Mouse (Mus musculus) liver, postnatal 0 days (tissue): Measurements from ENCODE around the gene Aatf. TPM values are rescaled to one million over a fixed set of nuclear protein-coding genes. Genes with fewer than 3 reads are reported as not detected.

Source experiments
- ATAC-seq: fragments of 200-750 bp; cut with Nextera tagmentation; 2 replicates; pipeline ENCODE4 v1.8.0; 2017; ENCODE audit warnings: mild to moderate bottlenecking, moderate library complexity
- DNase-seq: peaks from one replicate; pipeline ENCODE4 v3.0.0-alpha.2; 2016
- H3K27ac ChIP-seq: fragments of 300-500 bp; sonication (generic); 2 replicates; pipeline ENCODE4 v1.5.1; 2014; ENCODE audit warnings: antibody characterized with exemption, moderate library complexity, mild to moderate bottlenecking, low read depth
- H3K27me3 ChIP-seq: fragments of 300-500 bp; sonication (generic); 2 replicates; pipeline ENCODE4 v1.6.1; 2014; ENCODE audit warnings: low read length, control low read depth, mixed read lengths; ENCODE audit not compliant: insufficient read depth
- H3K36me3 ChIP-seq: fragments of 300-500 bp; sonication (generic); replicated peaks from 2 replicates; pipeline ENCODE4 v1.6.1; 2014; ENCODE audit warnings: mild to moderate bottlenecking, control low read depth, low read length, moderate library complexity, mixed read lengths; ENCODE audit not compliant: insufficient read depth
- H3K4me1 ChIP-seq: fragments of 300-500 bp; sonication (generic); 2 replicates; pipeline ENCODE4 v1.6.1; 2014; ENCODE audit warnings: antibody characterized with exemption, mild to moderate bottlenecking, control low read depth; ENCODE audit not compliant: insufficient read depth
- H3K4me2 ChIP-seq: fragments of 300-500 bp; sonication (generic); 2 replicates; pipeline ENCODE4 v1.6.1; 2014; ENCODE audit warnings: low read depth, mild to moderate bottlenecking, low read length, moderate library complexity, mixed read lengths
- H3K4me3 ChIP-seq: fragments of 300-500 bp; sonication (generic); 2 replicates; pipeline ENCODE4 v1.5.1; 2014; ENCODE audit warnings: low read depth, low read length
- H3K9ac ChIP-seq: fragments of 300-500 bp; sonication (generic); replicated peaks from 2 replicates; pipeline ENCODE4 v1.6.1; 2014; ENCODE audit warnings: mild to moderate bottlenecking, moderate library complexity
- H3K9me3 ChIP-seq: fragments of 300-500 bp; sonication (generic); 2 replicates; pipeline ENCODE4 v1.6.1; 2016; ENCODE audit warnings: mild to moderate bottlenecking, control low read depth, low read length, mixed read lengths
- CTCF ChIP-seq: sonication (generic); IDR thresholded peaks from 2 replicates; pipeline ENCODE4 v1.5.1; 2016; ENCODE audit warnings: antibody characterized with exemption, low read depth
- EP300 ChIP-seq: IDR thresholded peaks from 2 replicates; pipeline ENCODE4 v1.6.1; 2016; ENCODE audit warnings: antibody characterized with exemption, low read depth, mild to moderate bottlenecking
- WGBS: fragments of 180-500 bp; shearing (Covaris S2); extraction: QIAGEN DNeasy Blood & Tissue Kit; methylation state at CpG from one replicate; pipeline ENCODE4 v1.1.7; 2014; ENCODE audit not compliant: insufficient replicate concordance; 5-methylcytosine and 5-hydroxymethylcytosine counted together
- polyA plus RNA-seq: library from polyadenylated mRNA; unstranded; fragments of >200 nt; fragmentation: Nextera tagmentation; extraction: Ambion mirVana; gene quantifications from 2 replicates; pipeline ENCODE4 v1.2.1, GENCODE M21; 2015

Aatf gene
- polyA plus RNA-seq, 1 experiment from 2014 or later = 20.6 TPM

- peak overlapping the region; percentile 44; the same call in 1 of the 2 replicates for H3K4me3 ChIP-seq
- TF ChIP-seq CTCF (no peak), EP300 (no peak)
- H3K36me3 ChIP-seq = no peaks in the 10 kb centered on the region
- H3K27ac ChIP-seq = no peak overlapping the region
- 3% methylated on average over 10 of the region's 10 CpGs for WGBS
- H3K27me3 ChIP-seq = peaks cover 98% of the 10 kb centered on the region
- no peak overlapping the region for H3K9ac ChIP-seq
- ATAC-seq (no peak), DNase-seq (no peak)
- no peak overlapping the region for H3K4me2 ChIP-seq
- H3K4me1 ChIP-seq = peaks cover 26% of the 10 kb centered on the region
- no peaks in the 10 kb centered on the region for H3K9me3 ChIP-seq
These were observed 13.1 kb upstream of the Aatf start for GRCm38 (mm10) chr11:84526451-84526850.

GRCm38 (mm10) chr11:84525421-84526274 lies 12.3 kb upstream of the Aatf start, which contains the start of gene Lhx1:
Gene Lhx1 (minus strand): TSS chr11:84525535.
- Histone ChIP-seq H3K4me3 (peak within 1 kb of the TSS; percentile 44), H3K4me2 (peak within 1 kb of the TSS; percentile 75), H3K9ac (no peak within 1 kb of the TSS), H3K36me3 (no peaks in the 10 kb centered on the region), H3K27ac (no peak within 1 kb of the TSS), H3K9me3 (no peaks in the 10 kb centered on the region), H3K4me1 (peaks cover 26% of the 10 kb centered on the region), H3K27me3 (peaks cover 100% of the 10 kb centered on the region)
- WGBS = under 1% methylated on average over 64 of the region's 64 CpGs
- TF ChIP-seq CTCF (no peak), EP300 (no peak)
- ATAC-seq = no peak
- no peak for DNase-seq

- DNase-seq (no peak), ATAC-seq (no peak)
- H3K9me3 ChIP-seq = no peaks in the 10 kb centered on the region
- no peak overlapping the region for H3K27ac ChIP-seq
- WGBS = under 1% methylated on average over 48 of the region's 48 CpGs
- H3K36me3 ChIP-seq = no peaks in the 10 kb centered on the region
- H3K4me3 ChIP-seq = peak overlapping the region; percentile 44
- H3K4me2 ChIP-seq = peak overlapping the region; percentile 75
- peaks cover 100% of the 10 kb centered on the region for H3K27me3 ChIP-seq
- H3K9ac ChIP-seq = no peak overlapping the region
- no peak for TF ChIP-seq EP300
- TF ChIP-seq CTCF = no peak
- peaks cover 26% of the 10 kb centered on the region for H3K4me1 ChIP-seq
These were observed 11.4 kb upstream of the Aatf start for GRCm38 (mm10) chr11:84524511-84525270.

GRCm38 (mm10) chr11:84523841-84524510 lies 10.7 kb upstream of the Aatf start:
- no peak for ATAC-seq
- Histone ChIP-seq H3K4me2 (peak overlapping the region; percentile 75), H3K27me3 (peaks cover 100% of the 10 kb centered on the region), H3K36me3 (no peaks in the 10 kb centered on the region), H3K4me3 (peak overlapping the region; percentile 44; the same call in 1 of the 2 replicates), H3K9ac (no peak overlapping the region), H3K27ac (no peak overlapping the region), H3K4me1 (peaks cover 26% of the 10 kb centered on the region), H3K9me3 (no peaks in the 10 kb centered on the region)
- WGBS = 2% methylated on average over 35 of the region's 35 CpGs
- no peak for DNase-seq
- TF ChIP-seq EP300 = no peak

GRCm38 (mm10) chr11:84523321-84523831 lies 10.1 kb upstream of the Aatf start:
- no peak for TF ChIP-seq CTCF
- TF ChIP-seq EP300 = no peak
- no peak overlapping the region for H3K4me3 ChIP-seq
- peak overlapping the region; percentile 75 for H3K4me2 ChIP-seq
- H3K4me1 ChIP-seq = peaks cover 26% of the 10 kb centered on the region
- H3K9ac ChIP-seq = no peak overlapping the region
- ATAC-seq = no peak
- peaks cover 99% of the 10 kb centered on the region for H3K27me3 ChIP-seq
- WGBS = 1% methylated on average over 16 of the region's 16 CpGs
- no peaks in the 10 kb centered on the region for H3K9me3 ChIP-seq
- no peak for DNase-seq
- no peaks in the 10 kb centered on the region for H3K36me3 ChIP-seq
- H3K27ac ChIP-seq = no peak overlapping the region
